Mouse (Mus musculus) frontal cortex, postnatal 10 days (tissue): ENCODE data around the gene Olfr539.
"Not testable (repeated sequence)": the region's sequence is repeated elsewhere in the genome, so short reads cannot be mapped to it uniquely, and the experiment has no call there.

ENCODE experiments used
- DNase-seq, 2 experiments: peaks; one replicate each; pipeline ENCODE4 v3.0.0; 2022; ENCODE audit warnings: low spot score in 2 of 2, mixed read lengths in 1 of 2

Gene Olfr539

GRCm38 (mm10) chr7:140659630-140660029, at the start of gene Olfr539:
Olfr539 (plus strand) TSS chr7:140659930.
- no peak for DNase-seq

- not testable (repeated sequence) for DNase-seq
Observed at GRCm38 (mm10) chr7:140628670-140629069, 31.1 kb upstream of the Olfr539 start, which contains the start of gene Olfr61. Olfr61 (plus strand) TSS chr7:140628970.

GRCm38 (mm10) chr7:140630559-140630958, 29.2 kb upstream of the Olfr539 start:
- no peak for DNase-seq

GRCm38 (mm10) chr7:140646152-140646551, 13.6 kb upstream of the Olfr539 start, which contains the start of gene Olfr53:
Olfr53 (plus strand) TSS chr7:140646452.
- no peak for DNase-seq

- not testable (repeated sequence) for DNase-seq
Observed at GRCm38 (mm10) chr7:140670693-140671092, 11.0 kb downstream of the Olfr539 start.

- DNase-seq, result no peak
Observed at GRCm38 (mm10) chr7:140675863-140676262, 16.1 kb downstream of the Olfr539 start.

- DNase-seq, result not testable (repeated sequence)
Observed at GRCm38 (mm10) chr7:140679591-140679990, 19.9 kb downstream of the Olfr539 start.

GRCm38 (mm10) chr7:140681651-140682050, 21.9 kb downstream of the Olfr539 start, which contains the start of gene Olfr45:
Olfr45 (plus strand) TSS chr7:140681951.
- DNase-seq, result no peak

- DNase-seq, result no peak
Observed at GRCm38 (mm10) chr7:140696967-140697366, 37.2 kb downstream of the Olfr539 start, which contains the start of gene Olfr541. Olfr541 (plus strand) TSS chr7:140697267.

- no peak for DNase-seq
Observed at GRCm38 (mm10) chr7:140706348-140706747, 46.6 kb downstream of the Olfr539 start.

GRCm38 (mm10) chr7:140707536-140708284, 48.0 kb downstream of the Olfr539 start:
- no peak for DNase-seq

GRCm38 (mm10) chr7:140717155-140718055, 57.7 kb downstream of the Olfr539 start:
- DNase-seq, result no peak

GRCm38 (mm10) chr7:140721095-140721494, 61.4 kb downstream of the Olfr539 start:
- no peak for DNase-seq

GRCm38 (mm10) chr7:140725558-140725957, 65.8 kb downstream of the Olfr539 start:
- no peak for DNase-seq
